Mouse (Mus musculus): ENCODE measurements around the gene Cd47.
"Not testable (repeated sequence)": the region's sequence is repeated elsewhere in the genome, so short reads cannot be mapped to it uniquely, and the experiment has no call there.

The Cd47 gene

DNA sequence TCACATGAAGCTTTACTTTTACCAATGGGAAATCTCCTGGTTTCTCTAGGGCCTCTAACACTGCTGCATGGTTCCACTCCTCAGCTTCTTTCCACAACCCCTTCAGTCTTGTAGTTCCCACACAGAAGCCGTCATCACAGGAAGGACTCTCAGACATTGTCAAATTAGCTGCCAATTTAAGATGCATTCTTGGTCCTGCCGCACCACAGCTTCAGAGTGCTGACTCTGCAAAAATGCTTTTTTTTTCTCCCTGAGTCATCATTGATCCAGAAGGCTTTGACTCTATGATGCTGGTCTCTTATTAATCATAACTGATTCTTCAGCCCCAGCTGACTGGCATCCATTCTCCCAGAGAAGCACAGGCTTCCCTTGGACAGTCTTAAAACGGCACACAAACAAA lies 19.2 kb downstream of the Cd47 start:
- in situ Hi-C loops (cut with MboI, MseI) = no loop called here

DNA sequence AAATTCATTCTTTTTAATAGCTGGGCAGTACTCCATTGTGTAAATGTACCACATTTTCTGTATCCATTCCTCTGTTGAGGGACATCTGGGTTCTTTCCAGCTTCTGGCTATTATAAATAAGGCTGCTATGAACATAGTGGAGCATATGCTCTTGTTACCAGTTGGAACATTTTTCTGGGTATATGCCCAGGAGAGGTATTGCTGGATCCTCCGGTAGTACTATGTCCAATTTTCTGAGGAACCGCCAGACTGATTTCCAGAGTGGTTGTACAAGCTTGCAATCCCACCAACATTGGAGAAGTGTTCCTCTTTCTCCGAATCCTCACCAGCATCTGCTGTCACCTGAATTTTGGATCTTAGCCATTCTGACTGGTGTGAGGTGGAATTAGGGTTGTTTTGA lies 30.6 kb downstream of the Cd47 start:
- in situ Hi-C loops (cut with MboI, MseI) = not testable (repeated sequence)

DNA sequence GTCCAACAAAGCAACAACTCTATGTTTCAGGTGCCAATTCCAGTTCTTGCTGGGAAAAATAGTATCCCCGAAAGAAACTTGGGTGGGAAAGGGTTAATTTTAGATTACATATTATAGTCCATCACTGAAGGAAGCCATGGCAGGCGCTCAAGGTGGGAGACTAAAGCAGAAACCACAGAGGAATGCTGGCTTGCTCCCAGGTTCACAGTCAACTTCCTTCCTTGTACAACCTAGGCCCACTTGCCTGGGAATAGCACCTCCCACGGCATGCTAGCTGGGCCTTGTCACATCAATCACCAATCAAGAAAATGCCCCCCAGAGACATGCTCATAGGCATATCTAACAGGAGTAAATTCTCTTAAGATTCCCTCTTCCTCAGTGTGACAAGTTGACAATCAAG lies 32.0 kb downstream of the Cd47 start:
- in situ Hi-C loops (cut with MboI, MseI) = no loop called here

GRCm38 (mm10) chr16:49834130-49834693 lies 33.9 kb downstream of the Cd47 start:
- in situ Hi-C loops (cut with MboI, MseI) = no loop called here

DNA sequence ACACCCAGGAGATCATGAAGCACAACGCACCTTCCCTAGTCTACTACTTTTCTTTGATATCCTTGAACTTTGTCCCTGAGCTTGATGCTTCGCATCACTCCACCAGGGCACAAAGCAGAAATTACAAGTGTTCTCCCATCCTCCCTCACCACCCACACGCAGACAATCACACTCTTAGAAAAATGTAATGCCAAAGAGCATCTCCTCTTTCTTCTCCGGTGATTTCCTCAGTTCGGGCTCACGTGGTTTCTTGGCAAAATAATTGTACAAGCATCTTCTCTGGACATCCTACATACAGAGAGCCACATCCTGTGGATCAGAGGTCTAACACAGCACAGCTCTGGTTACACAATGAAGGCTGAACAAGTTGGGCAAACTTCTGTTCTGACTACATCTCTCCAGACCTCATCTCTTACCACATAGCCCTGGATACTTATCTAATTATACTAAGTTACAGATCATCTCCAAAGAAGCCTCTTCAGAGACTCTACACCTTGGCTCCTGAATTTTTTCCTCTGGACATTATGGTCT lies 36.4 kb downstream of the Cd47 start:
- in situ Hi-C loops (cut with MboI, MseI) = no loop called here

- in situ Hi-C loops (cut with MboI, MseI) = no loop called here
Observed at GRCm38 (mm10) chr16:49838923-49839322, 38.6 kb downstream of the Cd47 start.

DNA sequence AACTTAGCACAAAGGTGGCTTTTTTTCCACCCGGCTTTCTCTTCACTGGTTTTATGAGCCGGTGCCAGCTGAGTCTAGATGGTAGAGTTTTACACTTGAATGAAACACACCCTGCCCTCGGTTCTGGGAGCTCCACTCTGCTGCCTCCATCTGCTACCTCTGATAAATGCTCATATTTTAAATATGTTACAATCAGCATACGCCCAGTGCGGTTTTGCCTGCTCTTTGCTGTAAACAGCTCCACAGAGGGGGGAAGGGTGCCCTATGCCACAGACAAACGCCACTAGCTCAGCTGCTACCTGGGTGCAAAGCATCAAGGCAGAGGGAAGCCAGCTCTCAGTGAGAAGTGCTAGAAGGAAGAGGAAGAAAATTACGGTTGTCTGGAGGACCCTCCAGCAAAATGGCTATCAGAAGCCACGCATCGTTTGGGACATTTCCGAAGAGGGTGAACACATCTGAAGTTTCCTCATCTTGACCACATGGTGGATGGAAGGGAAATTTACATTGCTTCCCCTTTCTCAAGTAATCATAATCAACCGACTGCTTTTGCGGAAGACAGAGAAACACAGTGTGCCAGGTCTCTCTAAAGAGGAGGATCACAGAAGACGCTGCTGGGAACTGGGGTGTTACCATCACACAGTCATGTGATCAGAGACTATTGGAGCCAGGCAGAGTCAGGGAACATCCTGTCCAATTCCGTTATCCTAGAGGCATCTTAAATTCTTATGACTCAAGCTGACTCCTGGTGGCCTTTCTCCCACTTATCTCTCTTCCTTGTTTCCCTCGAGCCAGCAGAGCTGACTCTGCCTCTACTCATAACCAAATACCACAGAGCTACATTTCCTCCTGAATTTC lies 39.6 kb downstream of the Cd47 start:
- in situ Hi-C loops (cut with MboI, MseI) = no loop called here

- in situ Hi-C loops (cut with MboI, MseI) = no loop called here
Observed at GRCm38 (mm10) chr16:49843723-49844122, 43.4 kb downstream of the Cd47 start.

DNA sequence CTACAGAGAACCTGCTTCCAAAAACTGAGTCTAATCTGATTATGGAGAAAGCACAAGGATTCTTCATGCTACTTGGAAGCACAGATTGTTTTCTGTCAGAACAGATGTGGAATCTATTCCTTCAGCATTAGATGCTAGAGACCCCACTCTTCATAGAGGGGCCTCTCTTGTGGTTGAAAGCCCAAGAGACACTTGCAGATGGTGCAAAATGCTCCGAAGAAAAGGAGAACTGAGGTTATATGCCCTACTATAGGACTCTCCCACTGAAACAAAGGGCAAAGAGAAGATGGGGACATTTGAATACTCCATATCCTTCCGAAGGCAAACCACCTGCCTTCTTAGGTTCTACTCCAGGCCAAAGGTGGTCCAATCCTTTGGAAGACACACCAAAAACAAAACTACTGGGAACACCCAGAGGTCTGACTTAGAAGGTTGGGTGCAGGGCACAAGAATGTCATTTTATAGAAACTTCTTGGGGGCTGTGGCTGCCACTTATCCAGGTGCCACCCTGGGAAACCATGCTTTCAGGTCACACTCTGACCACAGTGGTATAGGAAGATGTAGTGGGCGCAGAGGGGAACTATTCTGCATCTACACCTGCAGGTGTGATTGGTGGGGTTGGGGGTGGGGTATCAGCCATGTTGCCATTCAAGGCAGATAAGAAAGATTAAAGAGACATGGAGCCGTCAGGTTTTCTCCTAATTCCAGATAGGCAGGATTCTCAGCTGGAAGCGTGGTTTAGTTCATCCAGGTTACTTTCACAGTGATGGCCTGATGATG lies 47.1 kb downstream of the Cd47 start:
- in situ Hi-C loops (cut with MboI, MseI) = no loop called here

DNA sequence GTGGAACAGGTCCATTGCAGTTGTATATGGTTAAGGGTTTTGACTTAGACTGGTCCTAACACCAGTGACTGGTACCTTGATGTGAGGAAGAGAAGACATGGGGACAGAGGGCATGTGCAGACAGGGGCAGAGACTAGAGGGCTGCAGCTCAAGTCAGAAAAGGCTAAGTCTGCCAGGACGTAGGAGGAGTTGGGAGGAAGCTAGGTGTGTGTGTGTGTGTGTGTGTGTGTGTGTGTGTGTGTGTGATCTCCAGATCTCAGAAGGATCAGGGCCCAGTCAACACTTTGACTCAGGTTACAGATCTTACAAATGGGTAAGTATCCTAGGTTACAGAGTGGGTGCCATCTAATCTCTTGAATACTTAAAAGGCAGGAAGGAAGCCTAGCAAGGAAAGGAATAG lies 48.3 kb downstream of the Cd47 start:
- in situ Hi-C loops (cut with MboI, MseI) = no loop called here

DNA sequence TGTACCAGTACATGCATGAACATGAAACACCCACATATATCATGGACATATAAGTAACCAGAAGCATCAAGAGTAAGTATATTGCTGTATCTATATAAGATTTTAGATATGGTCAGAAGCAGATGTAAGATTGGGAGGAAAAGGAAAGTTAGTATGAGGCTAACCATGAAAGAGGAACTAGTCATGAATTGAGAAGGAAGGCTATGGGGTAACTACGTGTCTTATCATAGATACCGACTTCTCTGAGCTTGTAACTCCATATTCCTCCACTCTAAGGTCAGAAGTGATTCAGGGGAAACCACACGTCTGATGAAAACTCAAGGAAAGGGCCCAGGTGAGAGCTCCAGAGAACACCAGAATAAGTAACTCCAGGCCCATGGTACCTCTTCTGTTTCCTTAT lies 52.6 kb downstream of the Cd47 start:
- in situ Hi-C loops (cut with MboI, MseI) = loop anchor here (5.0 to 10.0 kb wide), 3 partner anchors 46 to 348 kb away; no protein-coding TSS in a partner anchor

DNA sequence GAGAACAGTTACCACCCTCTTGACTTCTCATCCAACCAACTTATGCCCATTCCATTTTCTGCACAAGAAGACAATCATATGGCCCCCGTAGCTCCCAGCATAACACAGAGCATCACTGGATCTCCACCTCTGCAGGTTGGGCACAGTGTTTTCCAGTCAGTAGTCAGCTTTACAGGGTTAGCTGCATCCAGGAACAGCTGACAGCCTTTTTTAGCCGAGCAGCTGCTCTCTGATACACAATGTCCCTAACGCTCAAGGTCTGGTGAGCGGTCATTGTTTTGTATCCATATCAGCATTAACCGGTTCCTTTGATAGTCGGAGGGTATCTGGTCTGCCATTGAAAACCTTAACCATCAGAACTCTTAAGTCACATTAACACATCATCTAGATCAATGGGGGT lies 53.3 kb downstream of the Cd47 start:
- in situ Hi-C loops (cut with MboI, MseI) = loop anchor here (5.0 to 10.0 kb wide), 3 partner anchors 46 to 349 kb away; no protein-coding TSS in a partner anchor

DNA sequence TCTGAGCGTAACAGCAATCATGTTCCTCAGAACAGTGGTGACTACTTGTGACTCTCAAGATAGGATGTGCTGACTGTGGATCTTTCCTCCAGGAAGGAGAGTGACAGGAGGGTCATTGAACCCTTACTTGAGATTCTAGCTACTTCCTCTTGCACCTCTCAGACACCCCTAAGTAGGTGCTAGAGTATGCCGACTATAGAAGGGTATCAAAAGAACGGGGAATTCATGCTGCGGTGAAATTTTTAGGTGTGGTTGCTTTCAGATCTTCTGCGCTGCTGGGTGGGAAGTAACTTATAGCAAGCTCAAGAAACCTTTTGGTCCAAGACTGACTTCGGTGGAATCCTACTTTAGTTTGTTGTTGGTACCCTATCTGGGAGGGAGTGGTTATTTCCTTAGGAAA lies 53.9 kb downstream of the Cd47 start:
- in situ Hi-C loops (cut with MboI, MseI) = loop anchor here (5.0 to 10.0 kb wide), 3 partner anchors 47 to 349 kb away; no protein-coding TSS in a partner anchor

DNA sequence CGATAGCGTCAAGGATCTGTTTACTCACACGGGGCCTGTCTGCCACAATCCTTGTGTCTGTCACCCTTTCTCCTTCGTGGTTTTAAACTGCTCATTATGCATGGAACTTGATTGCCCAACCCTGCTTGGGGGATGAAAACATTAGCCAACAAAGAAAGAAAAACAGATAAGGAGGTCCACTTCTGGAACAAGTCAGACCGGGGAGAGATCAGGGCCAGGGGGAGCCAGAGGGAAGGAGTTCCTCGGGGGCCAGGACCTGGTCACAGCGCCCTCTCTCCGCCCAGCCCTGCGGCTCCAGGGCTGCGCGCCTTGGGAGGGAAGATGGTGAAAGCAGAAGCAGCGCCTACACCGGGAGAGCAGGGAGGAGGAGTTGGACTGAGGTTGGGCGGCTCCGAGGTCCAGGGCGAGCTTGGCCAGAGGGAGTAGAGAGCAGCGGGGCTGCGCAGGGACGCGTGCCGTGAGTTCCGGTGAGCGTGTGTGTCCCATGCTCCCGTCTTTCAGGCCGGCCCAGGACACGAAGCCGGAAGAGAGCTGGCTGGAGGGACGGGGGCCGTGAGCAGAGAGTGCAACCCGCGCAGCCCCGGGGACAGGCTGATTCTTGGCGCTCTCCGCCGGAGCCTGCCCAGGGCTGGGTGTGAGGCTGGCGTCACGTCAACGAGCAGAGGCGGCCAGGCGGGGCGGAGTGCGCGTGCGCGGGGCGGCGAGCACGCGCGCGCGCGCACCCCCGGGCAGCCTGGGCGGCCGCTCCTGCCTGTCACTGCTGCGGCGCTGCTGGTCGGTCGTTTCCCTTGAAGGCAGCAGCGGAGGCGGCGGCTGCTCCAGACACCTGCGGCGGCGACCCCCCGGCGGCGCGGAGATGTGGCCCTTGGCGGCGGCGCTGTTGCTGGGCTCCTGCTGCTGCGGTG lies 54.9 kb downstream of the Cd47 start:
- in situ Hi-C loops (cut with MboI, MseI) = loop anchor here (5.0 to 10.0 kb wide), 3 partner anchors 48 to 350 kb away; no protein-coding TSS in a partner anchor

- in situ Hi-C loops (cut with MboI, MseI) = loop anchor here (10.0 kb wide), 1 partner anchor 351 kb away; no protein-coding TSS in a partner anchor
Observed at GRCm38 (mm10) chr16:49855836-49856503, 55.6 kb downstream of the Cd47 start.

DNA sequence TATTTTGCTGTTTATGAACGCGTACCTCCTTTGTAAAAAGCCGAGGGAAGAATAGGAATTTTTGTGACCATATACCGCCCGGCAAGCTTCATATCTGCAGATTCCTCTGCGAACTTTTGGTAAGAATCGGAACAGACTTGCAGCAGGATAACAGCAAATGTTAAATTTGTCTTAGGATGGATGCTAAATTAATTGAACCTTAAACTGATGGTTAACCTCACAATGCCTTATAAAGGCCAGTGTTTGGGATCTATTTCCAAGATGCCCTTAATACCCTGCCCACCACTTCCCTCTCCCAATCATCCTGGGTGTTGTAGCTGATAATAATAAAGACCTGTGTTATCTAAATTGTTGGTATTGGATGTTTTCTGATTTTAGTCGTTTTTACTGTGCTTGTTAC lies 56.3 kb downstream of the Cd47 start:
- in situ Hi-C loops (cut with MboI, MseI) = loop anchor here (10.0 kb wide), 1 partner anchor 352 kb away; no protein-coding TSS in a partner anchor

GRCm38 (mm10) chr16:49857504-49858160 lies 57.3 kb downstream of the Cd47 start:
- in situ Hi-C loops (cut with MboI, MseI) = loop anchor here (10.0 kb wide), 1 partner anchor 353 kb away; no protein-coding TSS in a partner anchor

DNA sequence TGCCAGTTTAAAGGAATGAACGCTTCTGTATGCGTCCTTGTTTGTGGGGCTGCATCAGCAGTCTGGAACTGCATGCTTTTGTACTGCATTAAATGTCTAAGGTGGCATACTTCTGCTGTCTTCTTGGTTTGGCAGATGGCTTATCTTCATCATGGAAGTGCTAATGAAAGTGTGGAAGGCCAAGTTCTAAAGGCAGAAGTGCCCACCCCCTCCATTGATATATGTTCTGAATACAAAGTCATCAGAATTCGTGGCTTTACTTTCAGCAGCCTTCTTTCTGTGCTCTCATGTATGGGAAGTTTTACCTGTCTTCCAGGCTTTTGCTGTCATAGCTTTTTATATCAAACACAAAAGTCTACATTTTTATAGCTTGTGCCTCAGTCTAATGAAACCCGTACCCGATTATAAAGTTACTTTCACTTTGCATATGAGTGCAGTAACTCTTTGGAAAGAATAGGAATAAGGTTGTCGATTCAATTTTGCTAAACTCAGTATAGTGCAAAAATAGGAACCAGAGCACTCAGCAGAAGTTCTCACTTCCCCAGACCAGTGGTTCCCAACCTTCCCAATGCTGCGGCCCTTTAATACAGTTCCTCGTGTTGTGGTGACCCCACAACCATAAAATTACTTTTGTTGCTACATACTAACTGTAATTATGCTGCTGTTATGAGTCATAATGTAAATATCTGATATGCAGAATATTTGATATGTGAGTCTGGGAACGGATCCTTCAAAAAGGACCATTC lies 58.0 kb downstream of the Cd47 start:
- in situ Hi-C loops (cut with MboI, MseI) = loop anchor here (10.0 kb wide), 1 partner anchor 354 kb away; no protein-coding TSS in a partner anchor

Measured in T-helper 1 cell (primary cell).